Mouse (Mus musculus) G1E-ER4 (cell line): ENCODE results near the gene Dph5. TPM values are rescaled to one million over a fixed set of nuclear protein-coding genes. Genes with fewer than 3 reads are reported as not detected.

Experiments used
- GATA1 ChIP-seq: IDR thresholded peaks from one replicate; pipeline ENCODE4 v1.8.0; 2012; ENCODE audit warnings: low read length, inconsistent platforms
- polyA plus RNA-seq: library from polyadenylated mRNA; stranded (reverse); fragments of >175 nt; gene quantifications from 2 replicates; pipeline ENCODE4 v1.2.3, GENCODE M21; 2012

The Dph5 gene
- polyA plus RNA-seq, 1 experiment, result 1.2 TPM

DNA sequence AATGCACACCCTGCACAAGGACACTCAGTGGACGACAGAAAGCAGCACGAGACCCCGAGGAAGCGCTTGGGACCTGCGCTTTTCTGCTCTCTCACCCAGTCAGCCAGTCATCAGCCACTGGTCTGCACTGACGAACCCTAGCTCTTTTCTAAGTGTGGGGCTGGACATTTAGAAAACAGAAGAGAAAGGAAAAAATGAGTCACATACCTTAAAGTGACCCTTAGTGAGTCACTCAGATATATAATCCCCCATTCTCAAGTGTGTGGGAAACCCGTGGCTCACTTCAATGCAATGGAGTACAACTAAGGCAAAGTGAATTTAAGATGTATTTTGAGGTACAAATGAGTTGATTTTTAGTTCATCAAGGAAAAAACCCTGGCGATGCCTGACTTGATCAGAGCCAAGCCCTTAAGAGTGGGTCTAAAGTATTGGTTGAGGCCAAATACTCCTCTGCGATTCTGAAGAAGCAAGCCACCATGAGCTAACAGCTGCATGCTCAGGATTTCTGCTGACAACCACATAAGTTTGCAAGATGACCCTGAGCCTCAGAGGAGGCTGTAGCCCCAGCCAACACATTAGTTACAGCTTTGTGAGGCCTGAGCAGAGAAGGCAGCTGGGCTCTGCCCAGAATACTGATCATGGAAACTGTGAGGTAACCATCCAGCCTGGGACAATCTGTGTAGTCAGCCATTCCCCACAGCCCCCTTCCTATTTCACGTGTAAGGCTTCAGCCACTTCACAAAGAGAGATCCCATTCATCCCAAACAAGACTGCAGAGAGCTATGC is 81.3 kb downstream of the Dph5 start:
- no peak for TF ChIP-seq GATA1

DNA sequence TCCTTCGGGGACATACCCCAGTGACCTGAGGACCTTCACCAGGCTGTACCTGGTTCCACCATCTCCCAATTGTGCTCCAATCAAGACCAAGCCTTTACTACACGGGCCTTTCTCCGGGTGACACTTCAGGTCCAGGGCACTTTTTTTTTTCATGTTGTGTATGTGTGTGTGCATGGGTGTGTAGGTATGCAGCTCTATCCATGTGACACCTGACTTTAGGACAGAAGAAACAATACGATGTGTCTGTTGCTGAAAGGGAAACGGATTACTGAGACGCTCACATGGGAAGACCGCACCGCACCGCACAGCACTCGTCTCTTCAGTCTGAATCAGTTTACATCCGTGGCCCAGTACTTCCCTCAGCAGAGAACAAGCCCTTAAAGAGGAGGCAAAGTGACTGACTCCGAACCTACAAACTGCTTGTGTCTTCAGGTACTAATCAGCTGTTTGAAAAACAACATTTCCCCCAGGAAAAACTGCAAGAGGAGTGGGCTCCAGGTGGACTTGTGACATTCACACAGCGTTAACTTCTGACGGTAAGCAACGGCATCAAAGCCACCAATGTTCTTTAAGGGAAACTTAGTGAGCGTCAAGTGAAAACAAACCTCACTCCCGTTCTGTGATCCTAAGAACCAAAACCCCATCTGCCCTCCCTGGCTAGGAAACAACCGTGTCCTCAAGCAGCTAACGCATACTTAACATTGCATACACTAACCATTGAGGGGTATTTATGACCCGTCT is 83.6 kb downstream of the Dph5 start:
- no peak for TF ChIP-seq GATA1

- no peak for TF ChIP-seq GATA1
These were observed 84.4 kb downstream of the Dph5 start for GRCm38 (mm10) chr3:115971891-115972646.

GRCm38 (mm10) chr3:115974228-115974627 is 86.6 kb downstream of the Dph5 start:
- TF ChIP-seq GATA1, result no peak

GRCm38 (mm10) chr3:115974995-115975394 is 87.4 kb downstream of the Dph5 start:
- TF ChIP-seq GATA1, result no peak

DNA sequence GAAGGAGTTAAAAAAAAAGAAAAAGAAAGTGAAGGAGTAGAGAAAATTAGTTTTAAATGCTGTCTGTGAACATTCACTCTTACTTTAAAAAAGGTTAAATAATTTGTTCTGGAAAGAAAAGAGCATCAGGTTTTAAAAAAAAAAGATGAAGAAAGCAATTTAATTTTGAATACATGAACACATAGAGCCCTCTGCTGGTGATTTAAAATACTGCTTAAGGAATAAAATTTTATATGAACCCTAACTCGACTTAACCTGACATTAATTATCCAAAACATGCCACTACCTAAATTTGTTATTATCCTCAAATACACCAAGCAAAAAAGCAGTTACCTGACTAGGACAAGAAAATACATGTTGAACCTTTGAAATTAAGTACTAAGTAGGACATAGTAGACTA is 91.4 kb downstream of the Dph5 start:
- no peak for TF ChIP-seq GATA1

GRCm38 (mm10) chr3:115983217-115983616 is 95.6 kb downstream of the Dph5 start:
- no peak for TF ChIP-seq GATA1

Other genes with a start within 250 kb of the Dph5 start
- 0.10 and 0.13 TPM in 2 replicates for gene S1pr1, start 172.8 kb upstream of the Dph5 start, polyA plus RNA-seq
- 1.4 and 2.0 TPM in 2 replicates for gene Slc30a7, start 119.6 kb downstream of the Dph5 start, polyA plus RNA-seq
- 2.9 and 11.2 TPM in 2 replicates for gene Extl2, start 119.6 kb downstream of the Dph5 start, polyA plus RNA-seq
- gene Vcam1, start 241.9 kb downstream of the Dph5 start, polyA plus RNA-seq, result not detected in 2 replicates